Mouse (Mus musculus) embryonic fibroblast, embryonic 13.5 days (primary cell): ENCODE results near the gene Olfr976.

ENCODE experiments used
- CTCF ChIP-seq: IDR thresholded peaks from 2 replicates; pipeline ENCODE4 v1.5.1; 2011; ENCODE audit warnings: mild to moderate bottlenecking, control low read depth, low read length, moderate library complexity, borderline replicate concordance; ENCODE audit not compliant: insufficient read depth
- POLR2A ChIP-seq: IDR thresholded peaks from 2 replicates; pipeline ENCODE4 v1.6.1; 2011; ENCODE audit warnings: low read depth, mild to moderate bottlenecking, control low read depth, low read length, moderate library complexity

DNA sequence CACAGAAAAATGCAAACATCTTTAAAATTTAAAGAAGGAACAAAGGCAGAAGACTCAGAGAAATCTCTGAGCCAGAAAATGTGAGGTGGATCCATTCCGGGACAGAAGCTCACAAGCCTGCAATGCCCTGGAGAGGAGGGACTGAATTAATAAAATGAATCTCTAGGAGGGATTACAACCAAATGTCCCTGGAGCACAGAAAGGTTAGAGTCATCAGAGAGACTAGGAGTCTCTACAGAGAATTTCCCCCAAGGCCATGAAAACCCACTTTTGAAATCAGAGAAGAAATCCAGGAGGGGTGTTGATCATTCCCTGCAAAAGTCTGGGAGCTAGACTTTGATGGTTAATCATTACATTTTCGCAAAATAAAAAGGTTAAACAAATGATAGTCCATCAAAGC, 30.9 kb upstream of the Olfr976 start, which contains the start of gene Olfr978:
- TF ChIP-seq POLR2A: no peak
- TF ChIP-seq CTCF: no peak
